Mouse (Mus musculus) erythroblast, embryonic 14.5 days (primary cell): ENCODE measurements around the gene Bpifb4.

Source experiments
- GATA1 ChIP-seq: IDR thresholded peaks from 2 replicates; pipeline ENCODE4 v1.6.1; 2012; ENCODE audit warnings: low read length, inconsistent platforms, mixed read lengths
- TAL1 ChIP-seq: IDR thresholded peaks from 3 replicates; pipeline ENCODE4 v1.6.1; 2012; ENCODE audit warnings: low read length, inconsistent platforms, mixed read lengths

GRCm38 (mm10) chr2:154000501-154000900 lies 62.5 kb downstream of the Bpifb4 start:
- TF ChIP-seq TAL1 (no peak), GATA1 (no peak)
